Mouse (Mus musculus) layer of hippocampus, adult 8-10 months (tissue): ENCODE measurements around the gene Nfyc. TPM values are rescaled to one million over a fixed set of nuclear protein-coding genes. Genes with fewer than 3 reads are reported as not detected.
A peak's percentile ranks its signal among the peaks of the same experiment; 100 is the strongest.

Experiments
- DNase-seq, 2 experiments: peaks; one replicate each; pipeline ENCODE4 v3.0.0; 2022; ENCODE audit warnings: low spot score in 2 of 2
- microRNA-seq, 2 experiments: library from miRNA; unstranded; fragments of <30 nt; microRNA quantifications; one replicate each; pipeline ENCODE4 v1.2.0; 2022
- total RNA-seq, 4 experiments: library from RNA; stranded (reverse); gene quantifications; 2 replicates each; pipeline ENCODE4 v1.2.4; 2022

Nfyc gene
- total RNA-seq, 4 experiments from 2014 or later, result 43.8 to 55.5 (median 45.9) TPM

DNA sequence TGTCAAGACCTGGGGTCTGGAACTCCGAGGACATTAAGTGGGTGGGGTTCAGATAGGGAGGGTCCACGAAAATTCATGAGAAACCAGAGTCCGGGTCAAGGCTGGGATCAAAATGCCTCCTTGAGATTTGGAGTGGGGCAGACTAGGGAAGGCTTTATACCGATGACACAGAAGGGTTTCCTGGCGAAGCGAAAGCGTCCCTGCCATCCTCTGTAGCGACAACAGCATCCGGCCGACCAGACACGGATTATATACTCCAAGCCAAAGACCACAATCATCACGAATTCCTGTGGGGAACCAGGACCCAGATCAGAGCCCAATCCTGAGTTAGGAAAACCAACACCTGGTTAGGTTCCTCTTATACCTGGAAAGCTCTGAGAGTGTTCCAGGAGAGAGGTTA lies 114.6 kb downstream of the Nfyc start:
- no peak for DNase-seq

DNA sequence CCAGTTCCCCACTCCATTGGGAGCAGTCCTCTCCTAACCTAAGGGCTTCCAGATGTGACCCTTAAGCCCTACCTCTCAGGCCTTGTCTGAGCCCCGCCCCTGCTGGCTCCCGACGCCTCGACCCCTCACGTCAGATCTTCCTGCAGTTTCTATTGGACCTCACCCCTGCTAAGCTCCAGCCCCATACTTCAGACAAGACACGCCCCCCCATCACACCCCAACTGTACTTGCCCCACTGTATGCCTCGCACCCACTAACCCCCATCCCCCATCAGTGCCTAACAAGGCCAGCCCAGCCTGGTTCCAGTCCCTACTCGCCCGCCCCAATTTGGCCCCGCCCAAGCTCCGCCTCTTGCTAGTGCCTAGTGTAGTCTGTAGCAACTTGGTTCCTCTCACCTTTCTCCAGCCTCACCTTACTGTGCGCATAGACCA lies 115.2 kb downstream of the Nfyc start:
- DNase-seq, result no peak

DNA sequence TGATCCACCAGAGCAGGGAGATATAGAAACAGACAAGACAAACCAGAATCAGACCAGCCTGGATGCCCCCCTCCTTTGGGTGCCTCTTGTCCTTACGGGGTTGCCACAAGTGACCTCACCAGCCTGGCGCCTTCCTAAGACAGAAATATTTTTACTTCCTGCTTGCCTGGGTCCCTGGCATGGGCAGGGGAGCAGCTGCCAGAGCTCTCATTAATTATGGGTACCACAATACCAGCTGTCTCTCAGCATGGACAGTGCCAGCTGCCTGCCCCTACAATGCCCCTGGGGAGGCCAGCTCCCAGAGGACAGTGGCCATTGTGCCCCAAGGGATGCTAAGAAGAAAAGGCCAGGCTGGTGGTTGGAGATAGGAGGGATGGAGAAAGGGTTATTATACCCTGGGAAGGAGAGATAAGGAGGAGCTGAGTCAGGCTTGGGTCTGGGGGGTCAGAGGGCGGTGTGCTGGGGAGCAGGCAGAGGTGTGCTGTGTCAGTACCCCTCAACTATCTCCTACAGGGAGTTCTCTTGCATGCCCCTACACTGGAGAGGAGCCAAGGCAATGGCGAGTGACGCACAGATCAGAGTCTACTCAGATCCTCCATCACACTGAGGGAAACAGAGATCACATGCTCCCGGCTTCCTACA lies 117.4 kb downstream of the Nfyc start:
- peak in 1 of 2 experiments; percentile 46 for DNase-seq

DNA sequence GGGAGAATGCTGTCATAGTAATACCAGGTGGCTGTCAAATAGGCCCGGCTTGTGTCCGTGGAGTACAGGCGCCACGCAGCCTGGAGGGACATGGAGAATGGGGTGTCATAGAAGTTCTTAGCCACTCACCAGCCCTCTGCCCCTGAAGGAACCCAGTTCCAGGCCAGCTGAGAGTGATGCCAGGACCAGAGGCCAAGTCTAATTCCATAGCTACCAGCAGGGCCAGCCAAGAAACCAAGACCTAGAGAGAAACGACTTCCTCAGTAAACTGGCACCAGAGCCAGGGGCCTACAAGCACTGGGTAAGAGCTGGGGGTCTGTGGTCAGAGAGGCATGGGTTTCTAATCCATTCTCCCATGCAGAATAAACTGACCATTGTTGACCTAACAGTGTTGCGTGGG lies 118.4 kb downstream of the Nfyc start:
- DNase-seq, result no peak

DNA sequence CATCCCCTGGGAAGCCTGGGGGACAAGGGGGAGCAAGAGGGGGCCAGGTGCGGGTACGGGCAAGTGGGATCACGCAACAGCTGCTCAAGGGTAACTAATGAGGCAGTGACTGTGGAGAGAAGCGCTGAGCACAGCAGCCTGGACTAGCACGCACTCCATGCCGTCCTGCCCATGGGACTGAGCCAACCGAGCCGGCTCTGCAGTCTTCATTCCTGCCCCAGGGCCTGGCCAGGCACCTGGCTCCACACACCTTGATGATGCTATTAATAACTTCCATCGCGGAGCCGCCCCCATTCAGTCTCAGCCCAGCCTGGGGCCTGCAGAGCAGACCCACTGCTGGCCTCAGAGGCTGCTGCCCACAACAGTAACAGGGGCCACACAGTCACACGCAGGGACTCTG lies 119.1 kb downstream of the Nfyc start:
- DNase-seq, result no peak

Small RNAs within 50 kb of the gene (microRNA-seq; reads per million reads assigned to microRNA genes)
- gene Gm23936, result 0 reads per million in 2 experiments
- gene Mir30c-1, result 167 to 195 reads per million in 2 experiments
- gene Mir30e, result 0 reads per million in 2 experiments
- 0 reads per million in 2 experiments for gene Mir30f

Other genes starting within 250 kb of the Nfyc start
- gene Gm8439, start 242.8 kb downstream of the Nfyc start, total RNA-seq, result not detected
- gene Cited4, start 165.0 kb downstream of the Nfyc start, total RNA-seq, result 1 to 10 TPM; 1.5 to 3.7 (median 3.1) TPM
- 1 to 10 TPM; 3.8 to 4.8 (median 4.3) TPM for gene Kcnq4, start 83.0 kb downstream of the Nfyc start, total RNA-seq
- gene Rims3, start 23.2 kb upstream of the Nfyc start, total RNA-seq, result 10 to 100 TPM; 32.7 to 43.9 (median 40.0) TPM
- gene Exo5, start 93.4 kb upstream of the Nfyc start, total RNA-seq, result 10 to 100 TPM; 11.9 to 16.2 (median 14.0) TPM
- 1 to 10 TPM; 1.6 to 3.0 (median 2.6) TPM for gene Zfp69, start 120.1 kb upstream of the Nfyc start, total RNA-seq
- gene Smap2, start 185.7 kb upstream of the Nfyc start, total RNA-seq, result 100 to 1,000 TPM; 151 to 166 (median 157) TPM
- 1 to 10 TPM; 4.1 to 5.7 (median 5.0) TPM for gene Col9a2, start 207.8 kb upstream of the Nfyc start, total RNA-seq